Mouse (Mus musculus) heart, postnatal 10 days (tissue): ENCODE data around the gene Slpi. TPM values are rescaled to one million over a fixed set of nuclear protein-coding genes. Genes with fewer than 3 reads are reported as not detected.

Experiments used
- DNase-seq, 2 experiments: peaks; one replicate each; pipeline ENCODE4 v3.0.0; 2021
- intact Hi-C: fragments of 180-260 bp; cut with DNase I; formaldehyde crosslinking; loops from one replicate; pipeline ENCODE4 v1.15.1; 2025
- total RNA-seq, 2 experiments: library from RNA; stranded (reverse); gene quantifications; 2 replicates each; pipeline ENCODE4 v1.2.3; 2021

Slpi gene
- total RNA-seq, 2 experiments from 2014 or later = 0.45 to 0.77 TPM

DNA sequence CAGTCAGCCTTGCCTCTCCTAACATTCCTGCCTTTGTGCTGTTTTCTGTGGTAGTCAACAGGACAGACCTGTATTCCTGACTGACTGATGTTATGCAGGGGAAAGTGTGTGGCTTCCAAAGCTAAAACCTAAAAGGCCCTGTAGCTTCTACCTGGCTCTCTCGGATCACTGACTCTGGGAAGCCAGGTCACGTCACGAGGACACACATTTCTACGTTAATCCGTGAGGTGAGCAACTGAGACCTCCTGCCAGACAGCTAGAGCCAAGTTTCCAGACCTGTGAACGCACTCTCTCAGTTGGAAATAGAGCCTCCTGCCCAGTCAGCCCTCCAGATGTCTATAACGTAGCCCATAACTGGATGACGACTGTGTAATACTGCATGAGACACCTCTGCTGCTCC lies 33.1 kb upstream of the Slpi start:
- intact Hi-C loops = no loop called here
- no peak for DNase-seq

DNA sequence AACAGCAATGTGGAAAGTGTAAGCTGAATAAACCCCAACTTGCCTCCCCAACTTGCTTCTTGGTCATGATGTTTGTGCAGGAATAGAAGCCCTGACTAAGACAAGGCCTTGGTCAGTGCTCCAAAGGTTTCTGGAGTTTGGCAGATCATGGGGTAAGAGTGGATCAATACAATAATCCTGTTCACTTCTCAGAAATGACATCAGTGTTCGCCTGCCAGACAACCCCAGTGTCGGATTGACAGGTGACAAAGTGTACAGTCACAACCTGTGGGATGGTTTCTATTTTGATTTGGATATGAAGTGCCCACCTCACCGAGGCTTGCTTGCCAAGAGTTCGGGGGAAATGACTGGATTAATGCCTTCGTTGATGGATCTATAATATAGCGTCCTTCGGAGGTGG lies 32.4 kb upstream of the Slpi start:
- intact Hi-C loops = no loop called here
- no peak for DNase-seq

DNA sequence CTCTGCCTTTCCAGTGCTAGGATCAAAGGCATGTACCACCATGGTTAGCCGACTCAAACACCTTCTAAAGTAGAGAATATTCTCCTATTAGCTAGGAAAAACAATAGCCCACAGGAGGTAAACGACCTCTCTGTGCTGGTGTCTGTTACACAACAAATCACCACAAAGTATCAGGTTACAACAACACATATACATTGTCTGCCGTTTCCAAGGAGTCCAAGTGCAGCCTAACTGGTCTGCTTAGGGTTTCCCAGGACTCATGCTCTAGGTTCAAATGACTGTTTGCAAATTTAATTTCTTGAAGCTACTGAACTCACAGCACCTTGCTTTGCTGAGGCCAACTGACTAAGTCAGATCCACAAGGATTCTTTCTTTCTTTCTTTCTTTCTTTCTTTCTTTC lies 30.6 kb upstream of the Slpi start:
- intact Hi-C loops = no loop called here

DNA sequence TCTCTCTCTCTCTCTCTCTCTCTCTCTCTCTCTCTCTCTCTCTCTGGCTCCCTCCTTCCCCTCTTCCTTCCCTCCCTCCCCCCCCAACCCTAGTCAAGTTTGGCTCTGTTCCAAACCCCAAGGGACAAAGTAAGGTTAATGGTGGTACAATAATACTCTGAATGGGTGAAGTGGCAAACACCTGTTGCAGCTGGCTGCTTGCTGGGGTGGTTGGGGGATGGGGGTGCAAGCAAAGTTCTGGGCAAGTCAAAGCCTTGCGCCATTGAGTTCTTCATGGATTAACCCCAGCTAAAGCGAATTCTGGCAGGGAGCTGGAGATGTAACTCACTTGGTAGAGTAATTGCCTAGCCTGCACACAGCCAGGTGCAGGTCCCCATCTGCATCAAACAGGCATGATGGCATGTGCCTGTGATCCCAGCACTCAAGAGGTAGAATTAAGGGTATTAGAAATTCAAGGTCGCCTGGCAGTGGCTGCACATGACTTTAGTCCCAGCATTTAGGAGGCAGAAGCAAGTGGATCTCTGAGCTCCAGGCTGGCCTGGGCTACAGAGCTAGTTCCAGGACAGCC lies 29.5 kb upstream of the Slpi start:
- no peak for DNase-seq
- intact Hi-C loops = no loop called here

More for the DNA sequence above, 30.6 kb upstream of the Slpi start:
- DNase-seq = no peak

DNA sequence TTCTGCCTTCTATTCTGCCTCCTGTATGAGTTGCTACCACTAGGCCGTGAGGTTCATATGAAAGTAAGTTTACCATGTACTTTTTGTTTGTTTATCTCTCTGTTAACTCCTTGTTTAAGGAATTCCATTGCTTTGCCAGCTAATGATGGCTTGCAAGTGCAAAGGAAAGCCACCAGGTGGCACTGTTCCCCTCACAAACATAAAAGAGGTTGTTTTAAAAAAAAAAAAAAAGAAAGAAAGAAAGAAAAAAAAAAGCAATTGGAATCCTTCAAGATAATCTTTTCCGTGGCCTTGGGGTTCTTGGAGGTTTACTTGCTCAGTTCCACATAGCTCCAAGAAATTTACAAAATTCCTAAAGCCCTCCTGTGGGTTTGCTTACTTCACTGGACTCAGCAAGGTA lies 28.3 kb upstream of the Slpi start:
- intact Hi-C loops = loop anchor here (1.0 to 2.0 kb wide), 4 partner anchors 40 to 145 kb away; partner anchors contain the start of genes Sys1 and Wfdc2
- DNase-seq = peak in 1 of 2 experiments; percentile 62

DNA sequence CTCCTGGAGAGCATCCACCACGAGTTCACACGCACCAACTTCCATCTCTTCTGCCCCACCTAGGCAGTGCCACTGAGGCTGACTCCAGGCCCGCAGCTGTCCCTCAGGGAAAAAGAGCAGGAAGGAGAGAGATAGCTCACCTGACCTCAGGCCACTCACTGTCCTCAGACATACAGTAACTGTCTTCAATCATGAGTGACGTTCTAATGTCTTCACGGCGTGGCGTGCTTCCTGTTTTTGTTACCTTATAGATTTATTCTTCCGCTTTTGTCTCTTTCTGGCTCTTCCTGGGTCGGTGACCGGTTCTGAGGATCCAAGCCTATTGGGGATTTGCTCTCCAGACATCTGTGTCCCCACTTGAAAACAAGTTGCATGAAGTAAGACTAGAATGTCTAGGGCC lies 25.7 kb upstream of the Slpi start:
- DNase-seq = no peak
- intact Hi-C loops = no loop called here

DNA sequence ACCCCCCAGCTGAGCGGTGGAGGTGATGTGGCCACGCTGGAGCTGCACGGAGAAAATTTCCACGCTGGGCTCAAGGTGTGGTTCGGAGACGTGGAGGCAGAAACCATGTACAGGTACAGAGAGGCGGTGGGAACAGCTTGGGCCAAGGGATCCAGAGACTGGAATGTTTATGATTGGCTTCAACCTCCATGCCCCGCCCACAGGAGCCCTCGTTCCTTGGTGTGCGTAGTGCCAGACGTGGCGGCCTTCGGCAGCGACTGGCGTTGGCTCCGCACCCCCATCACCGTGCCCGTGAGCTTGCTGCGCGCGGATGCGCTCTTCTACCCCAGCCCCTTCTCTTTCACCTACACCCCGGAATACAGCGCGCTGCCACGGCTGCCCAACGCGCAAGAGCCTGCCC lies 25.3 kb upstream of the Slpi start:
- intact Hi-C loops = no loop called here
- DNase-seq = no peak

DNA sequence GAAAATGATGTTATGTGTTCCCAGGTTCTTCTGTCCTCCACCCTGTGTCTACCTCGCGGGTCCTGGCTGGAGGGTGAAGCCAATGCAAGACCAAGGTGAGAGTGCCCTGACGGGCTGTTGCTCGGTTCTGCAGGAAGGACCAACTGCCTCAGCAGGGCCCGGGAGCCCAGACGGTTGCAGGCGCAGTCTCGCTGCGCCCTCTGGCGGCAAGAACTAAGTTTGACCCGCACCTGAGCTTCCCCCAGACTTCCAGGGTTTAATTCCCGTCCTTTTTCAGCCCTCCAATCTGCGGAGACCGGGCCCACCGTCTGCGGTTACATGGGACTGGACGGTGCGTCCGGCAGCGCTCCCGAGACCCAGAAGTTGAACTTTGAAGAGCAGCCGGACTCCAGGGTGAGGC lies 18.8 kb upstream of the Slpi start:
- peak; percentile 66 to 78 for DNase-seq
- intact Hi-C loops = loop anchor here (1.0 to 2.0 kb wide), 2 partner anchors 273 to 303 kb away; no protein-coding TSS in a partner anchor

DNA sequence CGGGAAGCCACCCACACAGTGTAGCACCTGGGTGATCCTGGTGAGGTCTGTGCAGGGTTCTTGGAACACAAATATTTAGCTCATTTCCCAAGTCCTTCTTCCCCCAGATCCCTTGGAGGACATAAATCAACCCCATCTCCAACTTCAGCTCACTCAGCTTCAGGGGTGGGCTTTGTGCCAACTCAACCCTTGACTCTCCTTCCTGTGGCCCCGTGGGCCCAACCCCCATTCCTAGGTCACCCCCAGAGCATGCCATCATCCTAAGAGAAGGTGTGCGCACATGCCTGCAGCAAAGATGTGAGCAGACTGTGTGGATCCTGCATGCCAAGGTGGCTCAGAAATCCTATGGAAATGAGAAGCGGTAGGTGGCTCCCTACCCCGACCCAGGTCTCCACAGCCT lies 16.6 kb upstream of the Slpi start:
- intact Hi-C loops = no loop called here
- DNase-seq = no peak

DNA sequence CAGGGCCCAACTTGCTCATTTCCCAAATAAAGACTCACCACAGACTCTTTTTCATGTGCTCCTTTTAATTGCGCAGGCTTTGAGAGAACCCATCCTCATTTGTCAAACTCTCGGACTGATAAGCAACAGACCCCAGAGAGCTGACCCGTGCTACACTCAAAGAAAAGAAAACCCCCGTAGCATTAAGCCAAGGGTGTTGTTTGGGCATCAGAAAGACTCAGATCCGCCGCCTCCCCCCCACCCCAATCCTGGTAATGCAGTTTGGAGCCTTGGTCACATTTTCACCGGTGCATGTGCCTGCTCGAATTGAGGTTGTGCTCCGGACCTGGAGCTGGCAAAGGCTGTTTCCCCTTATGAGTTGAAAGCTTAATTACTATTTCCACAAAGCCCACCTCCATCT lies 16.2 kb upstream of the Slpi start, which contains the start of gene Matn4:
Matn4 (minus strand) TSS at position 101 of the 400 bp plus-strand sequence.
- intact Hi-C loops = no loop called here
- DNase-seq = no peak

DNA sequence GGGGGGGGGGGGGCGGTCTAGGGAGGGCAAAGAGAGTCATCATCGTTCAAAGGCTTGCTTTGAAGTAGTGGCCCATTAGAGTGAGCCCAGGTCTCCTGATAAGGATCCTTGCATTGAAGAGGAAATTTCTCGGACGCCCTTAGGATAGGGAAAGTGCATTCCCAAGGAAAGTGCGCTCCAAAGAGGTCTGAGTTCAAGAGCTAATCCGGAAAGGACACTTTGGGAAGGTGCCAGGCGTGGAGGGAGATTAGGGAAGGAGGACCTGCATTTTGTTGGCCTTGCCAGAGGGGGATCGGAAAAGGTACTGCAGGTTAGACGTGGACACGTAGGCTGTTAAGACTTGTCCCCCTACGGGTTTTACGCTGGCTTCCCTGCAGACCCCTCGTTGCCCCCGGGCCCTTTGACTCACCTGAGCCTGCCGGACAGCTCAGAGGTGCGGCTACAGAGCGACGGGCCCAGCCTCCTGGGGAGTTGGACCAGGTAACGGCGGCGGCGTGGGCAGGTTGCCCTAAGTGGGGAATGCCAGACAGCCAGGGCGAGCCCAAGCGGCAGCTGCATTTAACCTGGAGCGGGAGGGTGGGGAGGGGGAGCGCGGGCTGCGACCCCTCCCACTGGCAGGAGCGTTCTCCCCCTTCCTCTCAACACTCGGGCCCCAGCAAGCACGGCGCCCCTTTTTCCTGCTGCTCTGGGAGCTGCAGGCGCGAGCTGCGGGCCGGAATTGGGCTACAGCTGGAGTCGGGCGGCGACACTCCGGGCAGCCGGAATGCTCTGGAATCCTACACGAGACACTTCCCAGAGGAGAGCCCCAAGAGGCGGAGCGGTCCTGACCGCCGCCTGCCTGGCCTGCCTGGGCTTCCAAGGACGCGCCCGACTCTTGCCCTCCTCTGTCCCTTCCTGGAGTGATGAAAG lies 15.4 kb upstream of the Slpi start:
- DNase-seq = peak; percentile 63 to 69
- intact Hi-C loops = no loop called here

DNA sequence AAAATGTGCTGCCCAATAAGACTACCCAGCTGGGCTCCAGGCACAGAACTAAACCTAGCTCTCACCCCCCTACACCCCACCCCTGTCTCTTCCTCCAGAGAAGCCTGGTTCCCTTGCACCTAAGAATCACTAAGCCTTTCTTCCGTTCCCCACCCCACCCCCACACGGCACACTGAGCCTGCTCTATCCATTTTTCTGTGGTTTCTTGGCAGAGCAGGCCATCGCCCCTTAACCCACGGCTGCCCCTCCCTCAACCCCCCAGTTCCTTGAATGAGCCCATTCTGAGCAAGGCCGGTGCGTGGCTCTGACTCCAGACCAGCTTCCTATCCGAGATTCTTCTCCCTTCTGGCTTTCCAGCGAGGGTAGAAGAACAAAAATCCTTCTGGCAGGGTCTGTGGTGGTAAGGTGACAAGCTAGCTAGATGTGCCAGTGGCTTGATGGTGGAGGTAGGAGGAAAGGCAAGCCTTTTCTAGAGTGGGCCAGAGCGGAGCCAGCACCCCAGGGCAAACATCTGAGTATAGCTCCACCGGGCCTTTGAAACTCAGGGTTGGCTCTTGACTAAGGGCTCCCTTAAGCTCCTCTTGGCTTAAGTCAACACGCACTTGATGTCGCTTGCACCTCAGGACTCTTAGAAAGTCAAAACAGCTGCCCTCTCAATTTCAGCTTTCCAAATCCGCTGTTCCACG lies 14.6 kb upstream of the Slpi start:
- intact Hi-C loops = no loop called here

DNA sequence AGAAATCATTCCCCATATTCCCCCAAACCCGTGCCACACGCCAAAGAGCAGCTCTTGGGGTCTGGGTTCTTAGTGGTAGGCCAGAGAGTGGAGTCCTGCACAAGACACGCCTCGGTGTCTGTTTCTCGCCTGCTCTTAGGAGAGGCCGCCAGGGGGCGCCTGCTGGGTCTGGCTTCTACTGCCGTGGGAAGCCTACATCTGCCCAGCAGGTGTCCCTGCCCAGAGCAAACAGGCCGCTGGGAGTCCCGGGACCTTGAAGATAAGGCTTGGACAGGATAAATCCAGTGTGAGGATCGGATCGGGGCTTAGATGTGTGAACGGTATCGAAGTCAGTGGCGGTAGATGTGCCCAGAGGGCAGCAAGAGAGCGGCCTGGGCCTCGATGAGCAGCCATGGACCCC lies 14.0 kb upstream of the Slpi start, which contains the start of gene Rbpjl:
Rbpjl (plus strand) TSS at position 236 of the 400 bp plus-strand sequence.
- peak; percentile 69 to 83 for DNase-seq
- intact Hi-C loops = no loop called here

More for the DNA sequence above, 14.6 kb upstream of the Slpi start:
- no peak for DNase-seq

DNA sequence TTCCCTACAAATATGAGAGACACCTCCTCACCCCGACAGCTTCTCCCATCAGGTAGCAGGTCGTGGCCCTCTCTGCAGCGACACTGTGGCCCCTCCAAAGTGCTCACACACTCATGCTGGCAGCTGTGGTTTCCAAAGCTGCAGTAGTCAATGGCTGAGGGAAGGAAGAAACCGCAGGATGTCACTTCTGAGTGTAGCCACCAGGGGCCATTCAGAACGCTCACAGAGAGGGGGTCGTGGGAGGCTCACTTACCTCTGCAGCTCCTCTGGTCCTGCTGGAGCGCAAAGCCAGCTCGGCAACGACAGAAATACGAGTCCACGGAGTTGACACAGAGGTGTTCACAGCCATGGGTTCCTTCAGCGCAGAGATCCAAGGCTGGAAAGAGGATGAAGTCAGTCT lies 8.0 kb upstream of the Slpi start:
- intact Hi-C loops = no loop called here
- DNase-seq = no peak

DNA sequence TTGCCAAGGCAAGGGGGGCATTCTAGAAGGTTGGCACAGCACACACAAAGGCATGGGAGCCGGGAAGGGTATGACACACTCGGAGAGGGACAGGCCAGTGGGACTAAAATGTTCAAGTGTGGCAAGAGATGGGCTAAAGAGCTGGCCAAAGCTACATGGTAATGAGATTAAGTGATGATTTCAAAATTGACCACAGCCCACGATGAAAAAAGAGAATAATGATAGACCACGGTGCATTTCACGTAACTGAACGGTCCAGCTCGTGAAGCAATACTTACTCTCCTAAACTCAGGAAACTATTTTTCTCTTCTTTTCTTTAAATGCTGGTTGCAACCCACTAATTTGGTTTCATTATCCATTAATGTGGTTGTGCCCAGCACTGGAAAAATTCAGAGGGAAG lies 7.2 kb upstream of the Slpi start:
- intact Hi-C loops = no loop called here
- DNase-seq = no peak

DNA sequence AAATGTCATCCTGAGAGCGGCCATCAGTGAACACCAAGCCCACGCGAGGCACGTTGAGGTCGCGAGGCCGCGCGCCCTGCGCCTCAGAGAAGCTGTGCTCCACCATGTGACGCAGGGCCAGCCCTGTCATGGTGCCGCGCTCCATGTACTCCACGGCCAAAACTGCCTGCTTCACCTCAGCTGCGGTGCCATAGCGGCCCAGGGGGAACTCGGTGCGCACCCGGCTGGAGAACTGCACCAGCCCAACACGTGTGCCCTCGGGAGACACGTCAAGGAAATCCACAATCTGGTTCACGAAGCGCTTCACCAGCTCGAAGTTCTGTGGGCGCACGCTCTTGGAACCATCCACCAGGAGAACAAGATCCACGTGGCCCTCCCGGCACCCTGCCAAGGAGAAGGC lies 4.2 kb upstream of the Slpi start:
- DNase-seq = no peak
- intact Hi-C loops = no loop called here

DNA sequence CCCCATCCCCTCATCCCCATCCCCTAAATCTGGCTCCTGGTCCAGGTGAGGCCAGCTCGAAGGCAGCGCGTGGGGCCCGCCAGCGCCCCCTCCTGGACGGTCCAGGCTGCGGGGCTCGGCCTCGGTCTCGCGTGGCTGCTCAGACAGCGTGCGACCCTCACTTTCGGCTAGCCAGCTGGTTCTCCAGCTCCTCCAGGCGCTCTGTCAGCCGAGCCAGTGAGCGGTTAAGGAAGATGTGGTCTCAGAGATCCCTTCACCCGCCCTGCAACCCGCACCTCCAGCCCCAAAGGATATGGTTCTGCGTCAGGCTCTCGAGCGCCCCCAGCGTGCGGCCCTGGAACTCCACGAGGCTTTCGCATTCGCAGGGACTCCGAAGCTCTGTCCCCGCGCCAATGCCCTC lies 604 bp upstream of the Slpi start:
- DNase-seq = peak; percentile 86 to 90
- intact Hi-C loops = loop anchor here (5.0 kb wide), 2 partner anchors 257 to 287 kb away; no protein-coding TSS in a partner anchor

DNA sequence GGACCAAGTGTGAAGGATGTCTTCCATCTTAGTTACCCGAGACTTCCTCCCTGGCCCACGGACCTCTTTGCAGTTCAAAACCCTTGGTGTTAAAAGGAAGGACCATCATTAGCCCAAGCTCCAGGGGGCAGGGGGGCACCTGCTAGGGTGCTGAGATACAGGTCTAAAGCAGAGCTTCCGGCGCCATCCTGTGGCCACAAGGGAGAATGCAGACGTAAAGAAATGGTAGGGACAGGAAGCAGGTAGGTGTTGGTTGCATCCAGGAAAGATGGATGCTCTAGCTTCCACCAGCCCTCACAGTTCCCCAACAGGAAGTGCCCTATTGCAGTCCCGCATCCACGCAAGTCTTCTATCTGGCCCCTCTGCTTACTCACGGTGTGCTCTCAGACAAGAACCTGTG lies 1.9 kb downstream of the Slpi start:
- intact Hi-C loops = loop anchor here (5.0 kb wide), 2 partner anchors 255 to 285 kb away; no protein-coding TSS in a partner anchor
- no peak for DNase-seq

DNA sequence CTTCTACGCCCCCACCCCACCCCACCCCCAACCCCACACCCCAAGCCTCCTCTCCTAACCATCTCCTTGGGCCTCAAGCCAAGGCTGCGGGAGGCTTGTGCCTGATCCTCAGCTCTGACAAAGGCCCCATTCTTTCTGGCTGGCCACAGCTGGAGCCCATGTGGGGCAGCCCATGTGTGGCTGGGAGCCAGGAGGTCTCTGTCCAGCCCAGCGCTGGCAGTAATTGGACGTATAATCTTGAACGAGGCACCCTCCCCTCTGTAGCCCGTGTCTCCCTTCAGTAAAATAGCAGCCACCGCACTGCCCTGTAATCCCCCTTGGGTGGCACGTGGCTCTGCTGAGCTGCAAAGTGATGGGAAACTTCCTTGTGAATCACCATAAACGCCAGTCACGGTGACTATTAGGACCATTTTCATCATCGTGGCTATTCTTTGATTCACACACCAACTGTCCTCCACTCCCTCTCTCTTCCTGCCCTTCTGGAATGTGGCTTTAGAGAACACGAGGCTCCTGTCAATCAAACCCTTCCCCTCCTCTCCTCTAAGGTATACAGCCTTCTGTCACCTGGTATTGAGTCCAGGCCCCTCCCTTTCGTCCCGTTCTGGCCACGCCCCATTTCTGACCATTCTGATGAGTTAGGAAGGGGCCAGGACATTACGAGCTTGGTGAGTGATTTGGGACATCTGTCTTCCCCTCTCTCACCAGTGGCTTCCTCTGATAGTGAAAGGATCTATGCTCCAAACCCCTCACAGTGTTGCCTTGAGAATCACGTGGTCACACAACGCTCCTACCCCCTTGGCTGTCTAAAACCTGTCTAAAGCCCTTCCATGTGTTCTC lies 2.8 kb downstream of the Slpi start:
- intact Hi-C loops = loop anchor here (5.0 kb wide), 2 partner anchors 254 to 284 kb away; no protein-coding TSS in a partner anchor
- no peak for DNase-seq

DNA sequence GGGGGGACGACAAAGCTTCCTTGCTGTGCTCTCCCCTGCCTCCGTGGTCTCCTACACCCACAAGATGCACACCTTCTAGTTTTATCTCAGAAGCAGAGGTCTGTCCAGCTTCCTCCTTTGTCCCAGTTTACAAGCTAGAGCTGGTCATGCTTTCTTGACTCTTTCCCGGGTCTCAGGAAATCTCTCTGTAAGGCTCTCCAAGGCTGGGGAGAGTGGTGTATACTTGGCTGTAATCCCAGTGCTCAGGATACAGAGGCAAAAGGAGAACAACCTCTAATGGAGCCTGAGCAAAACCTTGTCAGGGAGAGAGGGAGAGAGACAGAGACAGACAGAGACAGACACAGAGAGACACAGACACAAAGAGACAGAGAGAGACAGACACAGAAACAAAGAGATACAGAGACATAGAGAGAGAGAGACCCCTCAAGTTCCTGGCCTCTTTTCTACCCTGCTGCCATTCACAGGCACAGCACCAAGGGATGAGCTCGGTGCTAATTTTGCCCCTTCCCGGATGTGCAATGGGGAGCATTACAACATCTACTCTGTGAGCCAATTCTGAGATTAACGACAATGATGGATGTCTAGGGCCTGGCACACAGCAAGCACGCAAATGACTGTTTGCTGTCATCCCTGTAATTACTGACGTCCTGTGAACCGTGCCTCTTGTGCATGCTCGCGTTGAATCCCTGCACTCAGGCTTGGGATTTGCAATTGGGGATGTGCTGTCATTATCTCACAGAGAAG lies 5.1 kb downstream of the Slpi start:
- intact Hi-C loops = no loop called here
- no peak for DNase-seq
